Mouse (Mus musculus) heart, postnatal 10 days (tissue): Measurements from ENCODE around the gene Tmem144. TPM values are rescaled to one million over a fixed set of nuclear protein-coding genes. Genes with fewer than 3 reads are reported as not detected.
"Not testable (repeated sequence)": the region's sequence is repeated elsewhere in the genome, so short reads cannot be mapped to it uniquely, and the experiment has no call there.

Source experiments
- DNase-seq, 2 experiments: peaks; one replicate each; pipeline ENCODE4 v3.0.0; 2021
- intact Hi-C: fragments of 180-260 bp; cut with DNase I; formaldehyde crosslinking; loops from one replicate; pipeline ENCODE4 v1.15.1; 2025
- total RNA-seq, 2 experiments: library from RNA; stranded (reverse); gene quantifications; 2 replicates each; pipeline ENCODE4 v1.2.3; 2021

Tmem144 gene
- total RNA-seq, 2 experiments from 2014 or later: 9.4 to 9.7 TPM

GRCm38 (mm10) chr3:79813814-79814490 is 38.6 kb downstream of the Tmem144 start:
- intact Hi-C loops: loop anchor here (10.0 kb wide), 1 partner anchor 859 kb away; no protein-coding TSS in a partner anchor
- peak; percentile 73 to 82 for DNase-seq

- DNase-seq: no peak
- intact Hi-C loops: loop anchor here (10.0 kb wide), 1 partner anchor 857 kb away; no protein-coding TSS in a partner anchor
These were observed 40.5 kb downstream of the Tmem144 start for GRCm38 (mm10) chr3:79812042-79812441.

- intact Hi-C loops: loop anchor here (10.0 kb wide), 1 partner anchor 857 kb away; no protein-coding TSS in a partner anchor
- peak; percentile 27 to 52 for DNase-seq
These were observed 40.9 kb downstream of the Tmem144 start for GRCm38 (mm10) chr3:79811632-79812031.

GRCm38 (mm10) chr3:79810563-79810962 is 42.0 kb downstream of the Tmem144 start:
- intact Hi-C loops: loop anchor here (10.0 kb wide), 1 partner anchor 856 kb away; no protein-coding TSS in a partner anchor

GRCm38 (mm10) chr3:79809180-79809567 is 43.4 kb downstream of the Tmem144 start:
- intact Hi-C loops: loop anchor here (1.0 to 2.0 kb wide), 2 partner anchors 136 to 144 kb away; no protein-coding TSS in a partner anchor
- peak; percentile 70 to 80 for DNase-seq

More at GRCm38 (mm10) chr3:79810563-79810962, 42.0 kb downstream of the Tmem144 start:
- DNase-seq: no peak

GRCm38 (mm10) chr3:79808530-79809179 is 43.9 kb downstream of the Tmem144 start:
- intact Hi-C loops: loop anchor here (1.0 to 2.0 kb wide), 2 partner anchors 135 to 144 kb away; no protein-coding TSS in a partner anchor
- DNase-seq: no peak

GRCm38 (mm10) chr3:79800761-79801160 is 51.8 kb downstream of the Tmem144 start:
- intact Hi-C loops, DNase-seq: not testable (repeated sequence)

GRCm38 (mm10) chr3:79792307-79792706 is 60.3 kb downstream of the Tmem144 start:
- DNase-seq: no peak
- intact Hi-C loops: no loop called here

- no peak for DNase-seq
- intact Hi-C loops: no loop called here
These were observed 62.2 kb downstream of the Tmem144 start for GRCm38 (mm10) chr3:79790324-79790723.

- intact Hi-C loops: no loop called here
- no peak for DNase-seq
These were observed 63.0 kb downstream of the Tmem144 start for GRCm38 (mm10) chr3:79789554-79789953.

- intact Hi-C loops: no loop called here
- DNase-seq: no peak
These were observed 63.6 kb downstream of the Tmem144 start for GRCm38 (mm10) chr3:79788959-79789358.

GRCm38 (mm10) chr3:79784362-79784736 is 68.2 kb downstream of the Tmem144 start:
- DNase-seq: peak; percentile 38 to 47
- intact Hi-C loops: no loop called here

- intact Hi-C loops: no loop called here
- DNase-seq: peak; percentile 35 to 45
These were observed 68.8 kb downstream of the Tmem144 start for GRCm38 (mm10) chr3:79783630-79784361.

- intact Hi-C loops: no loop called here
- peak in 1 of 2 experiments; percentile 6 for DNase-seq
These were observed 79.9 kb downstream of the Tmem144 start for GRCm38 (mm10) chr3:79772701-79773100.

Other genes starting within 250 kb of the Tmem144 start
- 1 to 10 TPM; 5.1 to 6.0 TPM for gene 4930579G24Rik, start 223.7 kb downstream of the Tmem144 start, total RNA-seq
- gene Etfdh, start 223.3 kb downstream of the Tmem144 start, total RNA-seq: 100 to 1,000 TPM; 538 to 541 TPM
- gene Rxfp1, start 114.9 kb downstream of the Tmem144 start, total RNA-seq: 1 to 10 TPM; 4.1 to 4.2 TPM
- gene Fam198b, start 31.8 kb upstream of the Tmem144 start, total RNA-seq: 10 to 100 TPM; 73.6 to 85.2 TPM